Mouse (Mus musculus) bone marrow macrophage, adult 2 months (primary cell): ENCODE results near the gene Snapc5.

Experiments
- CTCF ChIP-seq: IDR thresholded peaks from 2 replicates; pipeline ENCODE4 v1.5.1; 2012; ENCODE audit warnings: low read depth, mild to moderate bottlenecking, low read length, moderate library complexity
- POLR2A ChIP-seq: IDR thresholded peaks from 2 replicates; pipeline ENCODE4 v1.6.1; 2012; ENCODE audit warnings: mild to moderate bottlenecking, low read depth, low read length, borderline replicate concordance

GRCm38 (mm10) chr9:64227736-64228135 lies 48.7 kb downstream of the Snapc5 start:
- TF ChIP-seq CTCF (no peak), POLR2A (no peak)
